Mouse (Mus musculus): ENCODE measurements around the gene Zfp513.
A peak's percentile ranks its signal among the peaks of the same experiment; 100 is the strongest.
"Not testable (repeated sequence)": the region's sequence is repeated elsewhere in the genome, so short reads cannot be mapped to it uniquely, and the experiment has no call there.

Gene Zfp513

DNA sequence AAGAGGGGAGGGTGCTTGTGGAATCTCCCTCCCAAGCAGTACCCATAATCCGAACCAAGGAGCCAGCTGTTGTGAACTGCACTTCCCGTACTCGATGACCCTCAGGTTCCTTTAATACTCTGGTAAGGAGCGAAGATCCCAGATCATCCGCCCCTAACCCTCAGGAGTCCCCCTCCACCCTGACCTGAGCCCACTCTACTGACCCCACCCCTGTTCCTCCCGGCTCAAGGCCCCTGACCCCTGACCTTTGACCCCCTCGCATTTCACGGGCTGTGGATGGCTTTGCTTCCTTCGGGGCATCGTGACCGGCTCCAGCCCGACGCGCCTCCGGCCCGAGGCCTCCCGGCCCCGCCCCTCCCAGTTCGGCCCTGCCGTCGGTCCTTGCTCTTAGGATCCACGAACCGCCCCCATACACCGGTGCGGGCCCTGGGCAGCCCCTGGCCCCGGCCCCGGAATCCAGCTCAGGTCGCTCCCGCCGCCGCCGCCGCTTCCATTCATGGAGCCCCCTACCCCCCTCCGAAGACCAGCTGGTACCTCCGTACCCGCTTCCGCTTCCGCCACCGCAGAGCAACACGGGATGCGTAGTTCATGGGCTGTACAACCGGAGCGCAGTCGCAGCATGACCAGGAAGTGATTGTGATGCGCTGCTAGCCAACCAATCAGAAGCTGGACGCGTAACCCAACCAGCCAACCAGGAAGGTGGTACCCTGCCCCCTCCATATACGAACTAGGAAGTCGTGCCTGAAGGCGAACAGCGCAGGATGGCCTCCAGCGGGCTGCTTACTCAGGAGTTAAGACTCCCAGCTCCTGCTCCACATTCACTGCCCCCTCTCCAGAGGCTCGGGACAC lies at the start of gene Zfp513:
Zfp513 (minus strand) TSS at position 562 of the 849 bp plus-strand sequence.
- peak; percentile 93 to 94 for DNase-seq (ENCODE audit: low spot score in 2 of 2)

- DNase-seq (ENCODE audit: low spot score in 2 of 2) = no peak
Observed at GRCm38 (mm10) chr5:31251541-31252101, 49.5 kb upstream of the Zfp513 start, which contains the start of gene Krtcap3. Krtcap3 (plus strand) TSS chr5:31251691.

DNA sequence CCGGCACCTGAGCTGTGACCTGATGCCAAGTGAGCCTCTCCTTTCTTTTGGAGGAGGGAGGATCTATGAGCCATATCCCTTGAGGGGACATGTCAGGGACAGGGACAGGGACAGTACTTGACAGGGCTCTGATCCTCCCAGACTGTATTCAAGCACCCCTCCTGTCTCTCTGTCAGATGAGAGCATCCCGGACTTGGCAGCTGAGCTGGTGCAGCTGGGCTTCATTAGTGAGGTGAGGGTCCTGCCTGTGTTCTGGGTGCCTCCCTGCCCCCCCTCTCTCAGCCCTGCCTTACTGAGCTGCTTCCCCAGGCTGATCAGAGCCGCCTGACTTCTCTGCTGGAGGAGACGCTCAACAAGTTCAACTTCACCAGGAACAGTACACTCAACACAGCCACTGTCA lies 48.6 kb upstream of the Zfp513 start:
- DNase-seq (ENCODE audit: low spot score in 2 of 2) = no peak

DNA sequence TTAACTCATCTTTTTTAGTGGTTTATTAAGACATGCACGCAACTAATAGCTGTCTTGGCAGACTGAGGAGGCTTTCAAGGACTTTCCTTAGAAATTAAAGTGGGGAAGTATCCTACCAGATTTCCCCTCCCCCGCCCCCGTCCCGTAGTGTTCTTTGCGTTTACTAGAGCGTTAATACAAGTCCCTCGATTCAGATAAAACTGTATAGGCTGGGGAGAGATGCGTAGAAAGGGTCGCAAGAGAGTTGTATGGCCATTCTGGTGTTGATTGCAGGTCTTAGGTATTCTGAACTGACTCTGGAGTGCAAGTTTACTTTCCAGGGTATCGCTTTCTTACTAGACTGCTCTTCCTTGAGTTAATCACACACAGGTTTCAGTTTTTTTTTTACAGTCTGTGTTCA lies 40.1 kb upstream of the Zfp513 start:
- no peak for DNase-seq (ENCODE audit: low spot score in 2 of 2)

- DNase-seq (ENCODE audit: low spot score in 2 of 2) = no peak
Observed at GRCm38 (mm10) chr5:31241522-31242034, 39.5 kb upstream of the Zfp513 start.

DNA sequence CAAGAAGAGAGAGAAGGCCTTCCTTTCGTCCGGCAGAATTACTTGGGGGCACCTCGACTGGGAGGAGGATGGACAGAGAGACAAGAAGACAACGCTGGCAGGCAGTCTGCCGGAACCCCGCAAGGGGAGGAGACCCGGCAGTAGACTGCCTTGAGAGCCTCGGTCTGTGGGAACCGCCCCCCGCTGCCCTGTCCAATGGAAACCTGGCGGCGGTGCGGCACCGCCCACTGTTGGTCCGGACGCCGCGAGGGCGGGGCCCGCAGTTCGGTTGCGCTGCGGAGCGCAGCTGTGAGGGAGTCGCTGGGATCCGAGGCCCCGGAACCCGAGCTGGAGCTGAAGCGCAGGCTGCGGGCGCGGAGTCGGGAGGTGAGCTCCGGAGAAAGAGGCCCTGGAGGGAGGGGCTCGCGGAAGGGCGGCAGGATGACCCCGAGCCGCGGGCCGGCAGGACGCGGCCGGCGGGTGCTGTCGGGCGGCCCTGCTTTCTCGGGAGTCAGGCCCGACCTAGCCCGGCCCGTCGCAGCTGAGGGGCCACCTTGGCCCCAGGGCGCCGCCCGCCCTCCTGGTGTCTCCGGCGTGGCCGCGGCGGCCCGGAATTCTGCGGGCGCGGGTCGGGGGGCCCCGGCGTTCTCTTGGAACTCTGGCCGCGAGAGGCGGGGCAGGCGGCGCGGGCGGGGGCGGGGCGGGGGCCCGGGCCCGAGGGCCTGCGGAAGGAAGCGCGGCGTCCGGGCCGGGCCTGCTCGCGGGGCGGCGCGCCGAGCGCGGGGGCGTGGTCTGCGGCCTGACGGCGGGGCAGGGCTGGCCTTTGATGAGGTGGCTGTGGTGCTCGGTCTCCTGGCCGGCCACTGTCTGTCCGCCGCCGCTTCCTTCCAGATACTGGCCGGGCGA lies 38.8 kb upstream of the Zfp513 start, which contains the start of the genes Nrbp1 and Gm9970:
Nrbp1 (plus strand) TSS at position 228 of the 885 bp plus-strand sequence.
Gm9970 (minus strand) TSS at position 596 of the 885 bp plus-strand sequence.
- peak; percentile 96 to 97 for DNase-seq (ENCODE audit: low spot score in 2 of 2)

DNA sequence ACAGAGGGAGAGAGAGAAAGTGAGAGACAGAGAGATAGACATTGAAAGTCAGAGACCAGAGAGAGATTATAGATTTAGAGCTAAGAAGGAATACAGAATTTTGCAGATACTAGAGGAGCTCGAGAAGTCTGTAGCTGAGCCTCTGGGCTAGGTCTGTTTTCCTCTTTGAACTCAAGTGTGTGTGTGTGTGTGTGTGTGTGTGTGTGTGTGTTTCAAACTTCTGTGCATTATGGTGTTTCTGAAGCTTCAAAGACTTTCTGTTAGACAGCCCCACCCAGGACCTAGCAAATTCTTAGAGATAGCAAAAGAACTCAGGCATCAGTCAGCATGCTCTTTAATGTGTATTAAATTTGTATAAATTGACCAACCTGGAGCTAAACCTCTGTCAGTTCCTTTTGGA lies 24.5 kb upstream of the Zfp513 start:
- DNase-seq (ENCODE audit: low spot score in 2 of 2) = no peak

DNA sequence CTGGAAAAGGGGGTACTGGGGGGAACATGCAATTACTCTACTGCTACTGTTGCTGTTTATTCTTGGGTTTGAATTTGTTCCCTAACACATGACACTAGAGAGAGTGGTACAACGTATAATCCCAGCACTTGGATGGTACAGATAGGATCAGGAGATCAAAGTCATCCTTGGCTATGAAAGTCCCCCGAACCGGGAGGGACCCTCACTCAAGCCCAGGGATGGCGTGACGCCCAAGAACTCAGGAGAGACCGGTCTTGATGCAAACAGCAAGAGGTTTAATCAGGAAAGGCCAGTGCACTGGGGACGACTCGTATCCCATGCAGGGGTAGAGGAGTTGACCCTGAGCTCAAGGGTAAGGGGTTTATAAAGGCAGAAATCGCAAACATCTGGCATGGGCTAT lies 20.6 kb upstream of the Zfp513 start:
- DNase-seq (ENCODE audit: low spot score in 2 of 2) = no peak

DNA sequence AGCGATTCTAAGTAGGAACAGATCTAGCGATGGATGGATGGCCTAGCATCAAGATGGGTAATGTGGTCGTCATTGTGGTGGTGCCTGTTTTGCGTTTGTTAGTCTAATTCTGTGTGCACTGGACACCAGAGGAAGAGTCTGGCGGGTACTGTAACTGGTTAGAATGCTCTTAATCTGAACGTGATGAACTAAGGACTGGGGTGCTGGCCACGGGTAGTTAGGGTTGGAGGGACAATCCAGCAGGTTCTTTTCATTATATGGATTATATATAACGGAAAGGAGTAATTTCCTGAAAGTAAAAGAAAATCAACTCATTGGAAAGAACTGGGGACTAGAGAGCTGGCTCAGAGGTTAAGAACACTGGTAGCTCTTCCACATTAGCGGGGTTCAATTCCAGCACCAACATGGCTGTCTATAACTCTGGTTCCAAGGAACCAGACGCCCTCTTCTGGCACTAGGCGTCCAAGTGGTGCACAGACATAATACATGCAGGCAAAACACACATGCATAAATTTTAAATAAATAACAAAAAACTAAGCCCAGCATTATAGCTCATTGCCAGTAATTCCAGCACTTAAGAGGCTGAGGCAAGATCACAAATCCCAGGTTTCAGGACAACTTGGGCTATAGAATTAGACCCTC lies 19.3 kb upstream of the Zfp513 start:
- DNase-seq (ENCODE audit: low spot score in 2 of 2) = peak in 1 of 2 experiments; percentile 66

DNA sequence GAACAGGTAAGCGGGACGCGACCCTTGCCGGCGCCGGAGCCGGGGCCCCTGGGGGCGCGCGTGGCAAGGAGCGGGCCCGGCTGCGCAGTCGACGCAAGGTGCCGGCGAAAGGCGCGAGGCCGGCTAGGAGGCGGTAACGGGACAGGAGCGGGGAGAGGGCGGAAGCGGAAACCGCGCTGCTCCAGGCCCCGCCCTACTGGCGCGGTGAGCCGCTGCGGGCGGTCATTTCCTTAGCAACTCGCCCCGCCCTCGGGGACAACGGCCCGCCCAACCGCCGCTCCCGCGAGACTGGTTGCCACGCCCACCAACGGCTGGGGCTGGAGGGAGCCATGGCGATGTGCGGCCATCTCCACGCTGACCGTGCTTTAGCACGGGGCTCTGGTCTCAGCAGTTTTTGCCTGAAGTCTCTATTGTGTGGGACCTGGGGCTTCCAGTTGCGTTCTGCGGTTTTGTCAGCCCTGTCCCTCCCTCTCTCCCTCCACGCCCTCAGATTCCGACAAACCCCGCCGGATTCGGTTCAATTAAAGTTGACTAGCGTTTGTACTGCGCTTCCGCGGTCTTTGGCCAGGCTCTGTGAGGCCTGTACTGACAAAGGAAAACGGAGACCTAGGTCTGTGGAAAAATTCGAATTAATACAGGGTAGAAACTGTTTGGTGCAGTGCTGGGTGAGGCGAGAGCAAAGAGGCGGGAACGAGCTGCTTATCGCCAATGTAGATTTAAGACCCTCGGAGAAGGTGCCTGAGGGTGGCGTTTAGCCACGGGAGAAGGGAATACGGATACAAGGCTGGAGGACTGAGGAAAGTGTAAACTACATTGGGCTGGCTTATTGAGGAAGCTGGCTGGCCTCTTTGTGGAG lies 18.6 kb upstream of the Zfp513 start, which contains the start of gene Ppm1g:
Ppm1g (minus strand) TSS at position 240 of the 856 bp plus-strand sequence.
- DNase-seq (ENCODE audit: low spot score in 2 of 2) = peak; percentile 99 to 100

- no peak for DNase-seq (ENCODE audit: low spot score in 2 of 2)
Observed at GRCm38 (mm10) chr5:31219911-31220447, 17.9 kb upstream of the Zfp513 start.

DNA sequence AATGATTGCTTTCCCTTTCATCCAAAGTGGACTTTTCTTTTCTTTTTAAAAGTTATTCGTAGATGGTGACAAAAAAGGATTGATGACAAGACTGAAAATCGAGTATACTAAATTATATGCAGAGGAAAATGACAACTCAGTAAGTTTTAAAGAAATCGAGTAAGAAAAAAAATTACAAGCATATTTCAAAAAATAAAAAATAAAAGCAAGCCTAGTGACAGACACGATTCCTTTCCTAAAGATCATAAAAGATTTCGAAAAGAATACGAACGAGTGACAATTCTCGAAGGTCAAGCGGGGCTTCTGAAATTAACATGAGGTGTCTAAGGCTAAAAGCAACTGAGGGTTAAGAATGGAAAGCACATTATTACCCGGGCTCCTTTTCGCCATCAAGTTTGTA lies 17.4 kb upstream of the Zfp513 start:
- DNase-seq (ENCODE audit: low spot score in 2 of 2) = no peak

DNA sequence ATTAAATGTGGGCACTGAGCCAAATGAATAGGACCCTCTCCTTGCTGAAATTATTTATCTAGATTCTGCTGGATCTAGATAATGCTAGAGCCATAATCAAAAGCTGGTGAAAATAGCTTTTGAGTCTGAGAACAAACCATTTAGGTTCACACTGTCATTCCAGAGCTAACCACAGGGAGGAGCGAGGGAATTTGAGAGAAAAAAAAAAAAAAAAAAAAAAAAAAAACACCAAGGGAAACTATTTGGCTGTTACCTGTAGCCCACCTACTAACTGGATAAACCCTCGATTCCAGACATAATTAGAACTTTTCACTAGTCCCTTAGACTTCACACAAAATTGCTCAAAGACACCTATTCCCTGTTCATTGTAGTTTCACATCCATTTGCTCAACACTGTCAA lies 17.0 kb upstream of the Zfp513 start:
- DNase-seq (ENCODE audit: low spot score in 2 of 2) = no peak

DNA sequence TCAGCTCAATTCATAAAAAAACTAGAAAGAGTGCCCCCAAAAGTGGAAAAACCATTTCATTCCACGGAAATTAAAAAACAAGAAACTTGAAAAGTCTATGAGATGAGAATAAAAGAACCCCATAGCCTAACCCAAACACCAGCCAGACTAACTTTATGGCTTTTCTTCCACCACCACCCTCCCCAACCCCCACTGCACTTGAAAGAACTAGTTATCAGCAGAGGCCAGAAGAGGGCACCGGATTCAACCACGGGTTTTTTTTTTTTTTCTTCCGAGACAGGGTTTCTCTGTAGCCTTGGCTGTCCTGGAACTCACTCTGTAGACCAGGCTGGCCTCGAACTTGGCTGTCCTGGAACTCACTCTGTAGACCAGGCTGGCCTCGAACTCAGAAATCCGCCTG lies 16.2 kb upstream of the Zfp513 start:
- peak in 1 of 2 experiments; percentile 59 for DNase-seq (ENCODE audit: low spot score in 2 of 2)

GRCm38 (mm10) chr5:31216554-31216953 lies 14.5 kb upstream of the Zfp513 start:
- DNase-seq (ENCODE audit: low spot score in 2 of 2) = not testable (repeated sequence)

DNA sequence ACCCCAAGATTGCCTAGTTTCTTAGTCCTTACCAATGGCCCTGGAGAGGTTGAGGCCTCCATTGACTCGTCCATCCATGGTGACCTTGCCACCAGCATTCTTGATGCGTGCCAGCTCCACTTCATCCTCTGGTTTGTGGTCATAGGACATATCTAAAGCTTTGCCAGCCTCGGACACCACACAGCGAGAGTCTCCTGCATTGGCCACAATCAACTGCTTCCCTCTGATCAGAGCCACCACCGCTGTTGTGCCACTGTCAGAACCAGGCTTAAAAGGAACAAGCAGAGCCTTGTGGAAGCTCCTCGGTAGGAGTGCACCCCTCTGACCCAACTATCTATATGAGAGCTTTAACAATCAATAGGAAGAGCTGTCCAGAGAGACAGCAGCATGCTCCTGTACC lies 2.3 kb upstream of the Zfp513 start:
- no peak for DNase-seq (ENCODE audit: low spot score in 2 of 2)

GRCm38 (mm10) chr5:31203866-31204265 lies 1.8 kb upstream of the Zfp513 start:
- DNase-seq (ENCODE audit: low spot score in 2 of 2) = no peak

GRCm38 (mm10) chr5:31202933-31203332 lies 830 bp upstream of the Zfp513 start:
- no peak for DNase-seq (ENCODE audit: low spot score in 2 of 2)

- no peak for DNase-seq (ENCODE audit: low spot score in 2 of 2)
Observed at GRCm38 (mm10) chr5:31201042-31201741, 911 bp downstream of the Zfp513 start.
